Mouse (Mus musculus) thymus, adult 2 months (tissue): ENCODE data around the gene Rasgrp1.

Experiments
- CTCF ChIP-seq: fragments of 200-500 bp; IDR thresholded peaks from 2 replicates; pipeline ENCODE4 v1.5.1; 2012; ENCODE audit warnings: mild to moderate bottlenecking, control low read depth, low read length, moderate library complexity, borderline replicate concordance; ENCODE audit not compliant: control insufficient read depth, poor library complexity, insufficient read depth; ENCODE audit errors: extremely low read depth
- POLR2A ChIP-seq: fragments of 200-500 bp; IDR thresholded peaks from 2 replicates; pipeline ENCODE4 v1.6.1; 2012; ENCODE audit warnings: mild to moderate bottlenecking, low read length, control low read depth, moderate library complexity; ENCODE audit not compliant: control insufficient read depth, poor library complexity, insufficient read depth; ENCODE audit errors: extremely low read depth

DNA sequence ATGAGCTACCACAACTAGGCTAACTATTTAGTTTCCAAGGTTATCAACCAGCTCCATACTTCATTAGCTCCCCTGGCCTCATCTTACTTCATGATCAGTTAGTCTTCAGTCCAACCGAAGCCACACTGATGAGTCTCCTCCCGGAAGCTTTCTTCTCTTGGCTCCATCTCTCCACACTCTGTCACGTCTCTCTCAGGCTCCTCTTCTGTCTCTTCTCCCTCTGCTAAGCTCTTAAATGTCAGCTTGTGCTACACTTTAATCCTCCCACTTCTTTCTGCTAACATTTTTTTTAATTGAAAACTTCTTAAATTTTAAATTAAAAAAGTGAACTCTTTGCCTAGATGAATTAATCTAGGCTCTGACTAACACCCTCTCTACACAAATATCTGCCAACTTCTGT is 34.8 kb downstream of the Rasgrp1 start:
- TF ChIP-seq CTCF (no peak), POLR2A (no peak)
